Mouse (Mus musculus) CD4-positive, CD25-positive, alpha-beta regulatory T cell, adult 4 months (primary cell): Measurements from ENCODE around the gene Oaz1. TPM values are rescaled to one million over a fixed set of nuclear protein-coding genes. Genes with fewer than 3 reads are reported as not detected.
"Not testable (repeated sequence)": the region's sequence is repeated elsewhere in the genome, so short reads cannot be mapped to it uniquely, and the experiment has no call there.

Experiments
- ATAC-seq: one replicate; pipeline ENCODE4 v1.8.0; 2017
- polyA plus RNA-seq, 2 experiments: library from polyadenylated mRNA; unstranded; fragments of 100-300 nt; shearing (Covaris generic); gene quantifications; one replicate each; pipeline ENCODE4 v1.2.1; 2017

Oaz1 gene
- polyA plus RNA-seq, 2 experiments from 2014 or later, result 1,727 to 2,219 TPM

DNA sequence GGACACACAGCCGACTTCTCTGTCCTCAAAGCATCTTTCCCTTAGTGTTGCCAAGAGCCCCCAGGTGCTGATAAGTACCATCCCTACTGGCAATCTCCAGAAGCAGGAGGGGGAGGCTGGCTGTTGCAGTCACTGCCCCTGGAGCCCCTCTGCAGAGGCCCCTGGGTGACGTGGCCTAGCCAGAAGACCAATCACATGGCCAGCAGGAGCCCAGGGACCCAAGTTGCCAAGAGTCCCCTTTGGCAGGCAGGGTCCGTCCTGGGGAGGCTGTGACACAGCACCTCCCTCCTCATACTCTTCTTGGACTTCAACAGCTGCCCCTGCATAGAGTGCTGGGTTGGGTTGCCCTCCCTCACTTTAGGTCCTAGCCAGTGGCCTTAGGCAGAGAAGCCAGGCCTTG, 23.5 kb upstream of the Oaz1 start:
- ATAC-seq, result no peak

GRCm38 (mm10) chr10:80804340-80804739, 22.1 kb upstream of the Oaz1 start:
- ATAC-seq, result no peak

- no peak for ATAC-seq
Measured at GRCm38 (mm10) chr10:80804916-80805315, 21.5 kb upstream of the Oaz1 start, which contains the start of gene Amh. Gene Amh (plus strand): TSS chr10:80805243.

- ATAC-seq, result no peak
Measured at GRCm38 (mm10) chr10:80805322-80805721, 21.1 kb upstream of the Oaz1 start.

DNA sequence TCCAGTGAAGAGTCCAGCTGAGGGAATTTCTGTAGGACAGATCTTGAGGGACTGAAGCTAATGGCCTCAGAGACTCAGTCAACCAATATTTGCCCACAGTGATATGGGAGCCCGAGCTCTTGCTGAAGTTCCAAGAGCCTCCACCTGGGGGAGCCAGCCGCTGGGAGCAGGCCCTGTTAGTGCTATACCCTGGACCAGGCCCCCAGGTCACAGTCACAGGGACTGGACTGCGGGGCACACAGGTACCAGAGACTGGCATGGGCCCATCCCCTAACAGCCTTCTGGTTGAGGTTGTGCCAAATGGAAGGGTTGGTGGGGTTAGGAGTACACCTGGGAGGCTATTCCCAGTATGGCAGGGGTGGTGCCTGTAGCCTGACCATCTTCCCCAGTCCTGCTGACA, 20.5 kb upstream of the Oaz1 start:
- peak; percentile 48 for ATAC-seq

DNA sequence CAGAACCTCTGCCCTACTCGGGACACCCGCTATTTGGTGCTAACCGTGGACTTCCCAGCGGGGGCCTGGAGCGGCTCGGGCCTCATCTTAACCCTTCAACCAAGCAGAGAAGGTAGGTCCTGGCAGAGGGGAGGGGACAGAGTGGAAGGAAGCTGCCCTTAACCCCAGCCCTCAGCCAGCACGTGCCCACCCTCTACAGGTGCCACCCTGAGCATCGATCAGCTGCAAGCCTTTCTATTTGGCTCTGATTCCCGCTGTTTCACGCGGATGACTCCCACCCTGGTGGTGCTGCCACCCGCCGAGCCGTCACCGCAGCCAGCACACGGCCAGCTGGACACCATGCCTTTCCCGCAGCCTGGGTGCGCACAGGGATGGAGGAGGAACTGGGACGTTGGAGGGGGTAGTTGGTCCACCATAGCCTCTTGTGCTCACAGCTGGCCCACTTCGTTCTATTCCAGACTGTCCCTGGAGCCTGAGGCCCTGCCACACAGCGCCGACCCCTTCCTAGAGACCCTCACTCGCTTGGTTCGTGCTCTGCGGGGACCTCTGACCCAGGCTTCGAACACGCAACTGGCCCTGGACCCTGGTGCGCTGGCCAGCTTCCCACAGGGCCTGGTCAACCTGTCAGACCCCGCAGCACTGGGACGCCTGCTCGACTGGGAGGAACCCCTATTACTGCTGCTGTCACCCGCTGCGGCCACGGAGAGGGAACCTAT, 20.0 kb upstream of the Oaz1 start:
- ATAC-seq, result no peak

DNA sequence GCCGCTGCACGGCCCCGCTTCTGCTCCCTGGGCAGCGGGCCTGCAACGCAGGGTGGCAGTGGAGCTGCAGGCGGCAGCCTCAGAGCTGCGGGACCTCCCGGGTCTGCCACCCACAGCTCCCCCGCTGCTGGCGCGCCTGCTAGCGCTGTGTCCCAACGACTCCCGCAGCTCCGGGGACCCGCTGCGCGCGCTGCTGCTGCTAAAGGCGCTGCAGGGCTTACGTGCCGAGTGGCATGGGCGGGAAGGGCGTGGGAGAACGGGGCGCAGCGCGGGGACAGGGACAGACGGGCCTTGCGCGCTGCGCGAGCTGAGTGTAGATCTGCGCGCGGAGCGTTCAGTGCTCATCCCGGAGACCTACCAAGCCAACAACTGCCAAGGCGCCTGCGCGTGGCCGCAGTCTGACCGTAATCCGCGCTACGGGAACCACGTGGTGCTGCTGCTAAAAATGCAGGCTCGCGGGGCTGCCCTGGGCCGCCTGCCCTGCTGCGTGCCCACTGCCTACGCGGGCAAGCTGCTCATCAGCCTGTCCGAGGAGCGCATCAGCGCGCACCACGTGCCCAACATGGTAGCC, 19.3 kb upstream of the Oaz1 start:
- ATAC-seq, result peak; percentile 64

GRCm38 (mm10) chr10:80808099-80808984, 18.1 kb upstream of the Oaz1 start:
- no peak for ATAC-seq

- ATAC-seq, result no peak
Measured at GRCm38 (mm10) chr10:80808985-80809632, 17.3 kb upstream of the Oaz1 start.

DNA sequence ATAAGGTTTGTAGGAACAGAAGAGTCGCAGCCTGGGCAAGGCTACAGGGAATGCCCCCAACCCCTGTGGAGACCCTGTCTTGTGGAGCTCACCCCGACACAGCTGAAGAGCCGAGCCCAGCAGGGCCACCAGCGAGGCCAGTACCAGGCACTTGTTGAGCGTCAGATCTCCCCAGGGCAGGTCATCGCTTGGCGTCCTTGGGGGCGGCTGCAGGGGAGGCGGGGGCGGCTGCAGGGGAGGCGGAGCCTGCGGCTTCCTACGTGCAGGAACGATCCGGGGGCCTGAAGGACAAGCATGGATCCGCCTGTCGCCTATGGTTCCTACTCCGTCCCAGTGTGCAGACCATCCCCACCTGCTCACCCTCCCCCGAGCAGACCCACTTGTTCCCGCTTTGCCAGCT, 16.4 kb upstream of the Oaz1 start:
- no peak for ATAC-seq

- ATAC-seq, result no peak
Measured at GRCm38 (mm10) chr10:80812391-80813041, 13.9 kb upstream of the Oaz1 start.

DNA sequence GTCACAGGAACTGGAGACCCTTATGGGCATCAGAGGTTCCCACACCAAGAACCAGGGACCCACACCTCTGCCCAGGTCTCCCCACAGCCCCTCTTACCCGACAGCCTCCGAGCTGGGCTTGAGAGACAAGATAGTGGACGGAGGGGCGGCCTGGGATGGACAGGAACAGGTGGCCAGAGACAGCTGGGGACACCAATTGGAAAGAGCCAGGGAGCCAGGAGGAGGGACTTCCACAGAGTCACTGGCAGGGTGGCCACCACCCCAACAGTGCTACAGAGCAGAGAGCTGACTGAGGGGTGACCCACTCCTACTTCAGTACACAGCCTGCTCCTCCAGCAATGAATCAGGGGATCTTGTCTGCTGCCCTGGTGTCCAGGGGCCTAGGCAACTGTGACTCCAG, 13.1 kb upstream of the Oaz1 start, which contains the start of gene Jsrp1:
Jsrp1 (minus strand) TSS at position 133 of the 400 bp plus-strand sequence.
- no peak for ATAC-seq

- ATAC-seq, result no peak
Measured at GRCm38 (mm10) chr10:80814800-80815199, 11.7 kb upstream of the Oaz1 start.

DNA sequence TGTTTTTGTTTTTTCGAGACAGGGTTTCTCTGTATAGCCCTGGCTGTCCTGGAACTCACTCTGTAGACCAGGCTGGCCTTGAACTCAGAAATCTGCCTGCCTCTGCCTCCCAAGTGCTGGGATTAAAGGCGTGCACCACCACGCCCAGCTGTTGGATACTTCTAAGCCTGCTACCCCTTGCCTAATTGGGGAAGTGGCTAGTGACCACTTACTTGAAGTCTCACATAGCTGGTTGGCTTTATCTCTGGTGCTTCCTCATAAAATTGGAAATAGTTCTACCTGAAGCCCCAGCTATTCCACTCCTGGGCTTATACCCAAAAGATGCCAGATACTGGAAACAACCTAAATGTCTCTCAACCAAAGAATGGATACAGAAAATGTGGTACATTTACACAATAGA, 10.2 kb upstream of the Oaz1 start:
- ATAC-seq, result not testable (repeated sequence)

DNA sequence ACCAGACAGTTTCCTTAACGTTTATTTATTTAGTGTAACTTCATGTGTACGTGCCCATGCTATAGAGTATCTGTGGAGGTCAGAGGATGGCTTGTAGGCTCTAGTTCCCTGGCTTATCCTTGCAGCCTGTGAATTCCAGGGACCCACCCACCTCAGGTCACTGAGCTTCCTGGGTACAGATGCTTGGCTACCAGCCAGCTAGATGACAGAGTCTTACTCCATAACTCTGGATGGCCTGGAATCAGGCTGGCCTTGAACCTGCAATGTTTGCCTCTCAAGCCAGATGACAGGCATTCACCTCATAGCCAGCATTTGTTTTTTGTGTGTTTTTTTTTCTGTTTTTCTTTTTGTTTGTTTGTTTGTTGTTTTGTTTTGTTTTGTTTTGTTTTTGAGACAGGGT, 9.3 kb upstream of the Oaz1 start:
- no peak for ATAC-seq

GRCm38 (mm10) chr10:80817955-80818354, 8.5 kb upstream of the Oaz1 start:
- not testable (repeated sequence) for ATAC-seq

- ATAC-seq, result no peak
Measured at GRCm38 (mm10) chr10:80818599-80819281, 7.7 kb upstream of the Oaz1 start.

GRCm38 (mm10) chr10:80819406-80819805, 7.0 kb upstream of the Oaz1 start:
- no peak for ATAC-seq

DNA sequence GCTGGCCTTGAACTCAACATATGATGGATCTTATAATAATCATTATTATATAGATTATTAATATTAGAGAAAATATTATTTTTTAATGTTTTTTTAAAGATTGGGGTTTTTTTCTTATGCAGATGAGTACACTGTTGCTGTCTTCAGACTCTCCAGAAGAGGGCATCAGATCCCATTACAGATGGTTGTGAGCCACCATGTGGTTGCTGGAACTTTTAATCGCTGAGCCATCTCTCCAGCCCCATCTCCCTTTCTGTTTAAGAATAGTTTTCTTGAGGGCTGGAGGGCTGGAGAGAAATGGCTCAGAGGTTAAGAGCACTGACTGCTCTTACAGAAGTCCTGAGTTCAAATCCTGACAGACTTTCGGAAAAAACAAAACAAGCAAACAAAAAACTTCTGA, 4.5 kb upstream of the Oaz1 start:
- no peak for ATAC-seq

GRCm38 (mm10) chr10:80822528-80822927, 3.9 kb upstream of the Oaz1 start:
- no peak for ATAC-seq

DNA sequence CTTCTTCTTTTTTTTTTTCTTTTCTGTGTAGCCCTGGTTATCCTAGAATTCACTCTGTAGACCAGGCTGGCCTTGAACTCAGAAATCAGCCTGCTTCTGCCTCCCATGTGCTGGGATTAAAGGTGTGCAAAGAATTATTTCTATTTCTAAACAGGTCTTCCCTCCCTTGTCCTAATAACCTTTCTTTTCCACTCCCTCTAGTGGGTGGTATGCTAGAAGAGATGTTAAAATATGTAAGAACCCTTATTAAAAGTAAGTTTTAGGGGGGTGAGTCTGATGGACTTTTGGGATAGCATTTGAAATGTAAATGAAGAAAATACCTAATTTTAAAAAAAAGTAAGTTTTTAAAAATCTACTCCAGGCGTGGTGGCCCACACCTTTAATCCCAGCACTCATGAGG, 3.1 kb upstream of the Oaz1 start:
- ATAC-seq, result no peak
